Mouse (Mus musculus): ENCODE data around the gene Dram1. TPM values are rescaled to one million over a fixed set of nuclear protein-coding genes. Genes with fewer than 3 reads are reported as not detected.

Gene Dram1
- 28.2 TPM for polyA plus RNA-seq (2014; fragmentation: Illumina TruSeq; extraction: RNeasy Lipid Tissue Mini Kit (QIAGEN cat#74804); ENCODE audit: low read depth, low replicate concordance)

DNA sequence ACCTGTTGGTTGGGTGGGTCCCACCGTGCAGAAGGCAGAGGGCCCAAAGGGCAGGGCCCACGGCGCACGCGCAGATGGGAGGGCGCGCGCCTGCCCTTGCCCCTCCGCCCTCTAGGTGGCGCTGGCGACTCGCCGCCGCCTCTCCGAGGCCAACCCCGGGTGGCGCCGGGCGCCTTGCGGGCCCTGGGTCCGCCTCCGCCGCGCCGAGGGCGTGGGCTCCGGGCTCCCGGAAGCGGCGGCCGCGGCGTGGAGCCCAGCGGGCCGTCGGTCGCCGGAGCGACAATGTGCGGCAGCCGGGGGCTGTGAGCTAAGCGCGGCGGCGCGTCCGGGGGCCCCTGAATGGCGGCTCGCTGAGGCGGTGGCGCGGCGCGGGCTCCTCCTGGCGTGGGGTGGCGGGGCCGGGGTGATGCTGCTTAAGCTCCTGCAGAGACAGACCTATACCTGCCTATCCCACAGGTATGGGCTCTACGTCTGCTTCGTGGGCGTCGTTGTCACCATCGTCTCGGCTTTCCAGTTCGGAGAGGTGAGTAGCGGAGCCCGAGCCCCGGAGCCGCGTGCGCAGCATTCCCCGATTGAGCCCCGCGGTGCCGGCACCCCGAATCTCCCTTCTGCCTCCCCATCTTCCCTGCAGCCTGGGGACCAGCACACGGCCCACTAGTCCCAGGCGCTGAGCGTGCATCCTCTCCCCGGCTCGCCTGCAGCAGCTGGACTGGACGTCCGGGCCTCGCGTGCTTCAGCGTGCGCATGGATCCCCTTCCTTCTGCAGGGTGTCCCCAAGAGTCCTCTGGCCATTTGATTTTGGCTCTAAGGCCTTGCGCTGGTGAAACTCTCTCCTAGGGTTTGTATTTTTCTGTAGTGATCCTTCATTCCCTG lies at the start of gene Dram1, which contains the start of gene Gnptab:
Dram1 (minus strand) TSS at position 68 of the 873 bp plus-strand sequence.
Gnptab (plus strand) TSS at position 120 of the 873 bp plus-strand sequence.

Other genes with a start within 250 kb of the Dram1 start
- gene Parpbp, start 232.1 kb downstream of the Dram1 start, polyA plus RNA-seq (2014; fragmentation: Illumina TruSeq; extraction: RNeasy Lipid Tissue Mini Kit (QIAGEN cat#74804); ENCODE audit: low read depth, low replicate concordance) = 1.6 TPM
- 15.8 TPM for gene Nup37, start 232.1 kb downstream of the Dram1 start, polyA plus RNA-seq (2014; fragmentation: Illumina TruSeq; extraction: RNeasy Lipid Tissue Mini Kit (QIAGEN cat#74804); ENCODE audit: low read depth, low replicate concordance)
- gene Washc3, start 178.0 kb downstream of the Dram1 start, polyA plus RNA-seq (2014; fragmentation: Illumina TruSeq; extraction: RNeasy Lipid Tissue Mini Kit (QIAGEN cat#74804); ENCODE audit: low read depth, low replicate concordance) = 75.5 TPM
- 46.9 TPM for gene Gnptab, start 52 bp upstream of the Dram1 start, polyA plus RNA-seq (2014; fragmentation: Illumina TruSeq; extraction: RNeasy Lipid Tissue Mini Kit (QIAGEN cat#74804); ENCODE audit: low read depth, low replicate concordance)
- gene Sycp3, start 80.5 kb upstream of the Dram1 start, polyA plus RNA-seq (2014; fragmentation: Illumina TruSeq; extraction: RNeasy Lipid Tissue Mini Kit (QIAGEN cat#74804); ENCODE audit: low read depth, low replicate concordance) = 4.9 TPM
- gene Chpt1, start 125.0 kb upstream of the Dram1 start, polyA plus RNA-seq (2014; fragmentation: Illumina TruSeq; extraction: RNeasy Lipid Tissue Mini Kit (QIAGEN cat#74804); ENCODE audit: low read depth, low replicate concordance) = 1,209 TPM
- gene Mybpc1, start 226.1 kb upstream of the Dram1 start, polyA plus RNA-seq (2014; fragmentation: Illumina TruSeq; extraction: RNeasy Lipid Tissue Mini Kit (QIAGEN cat#74804); ENCODE audit: low read depth, low replicate concordance) = 6.6 TPM

Measured in adrenal gland, adult 10 weeks (tissue).